Mouse (Mus musculus): ENCODE measurements around the gene Pxylp1.
"Not testable (repeated sequence)": the region's sequence is repeated elsewhere in the genome, so short reads cannot be mapped to it uniquely, and the experiment has no call there.

The Pxylp1 gene

DNA sequence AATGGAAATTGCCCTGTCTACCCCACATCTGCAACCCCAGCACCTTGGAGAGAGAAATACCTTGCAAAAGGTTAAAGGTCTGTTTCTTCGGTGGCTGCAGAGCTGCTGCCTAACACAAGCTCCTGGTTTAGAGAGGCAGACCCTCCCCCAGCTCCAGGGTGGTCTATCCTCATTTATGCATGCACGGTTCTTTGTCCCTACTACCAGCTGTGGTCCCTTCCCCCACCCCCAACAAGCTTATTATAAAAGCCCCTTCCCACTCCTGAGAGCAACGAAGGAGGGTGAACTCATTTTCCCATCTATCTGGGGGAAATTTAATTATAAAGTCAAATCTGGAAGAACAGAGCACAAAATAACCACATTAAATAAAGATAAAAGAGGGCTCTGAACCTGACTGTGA, at the start of gene Pxylp1:
Gene Pxylp1, minus strand, starts transcription at position 124 of the 400 bp plus-strand sequence.
- no peak for DNase-seq (ENCODE audit: low spot score)

DNA sequence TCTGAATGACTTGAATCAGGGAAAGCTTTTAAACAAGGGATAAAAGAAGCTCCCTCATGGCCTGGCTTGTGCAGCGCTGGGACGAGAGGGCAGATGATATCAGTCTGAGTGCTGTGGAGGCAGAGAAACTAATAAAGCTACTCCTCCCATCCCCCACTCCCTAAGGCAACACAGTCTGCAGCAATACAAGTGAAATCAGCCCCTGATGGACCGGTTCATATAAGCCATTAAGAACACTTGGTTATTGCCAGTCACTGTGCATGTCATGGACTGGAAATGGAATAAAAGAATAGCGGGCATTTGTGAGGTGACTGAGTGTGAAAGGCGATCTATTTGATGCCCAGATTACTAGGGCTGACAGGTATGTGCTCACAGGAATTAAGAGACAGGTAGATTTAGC, 46.4 kb upstream of the Pxylp1 start:
- DNase-seq (ENCODE audit: low spot score) = no peak

DNA sequence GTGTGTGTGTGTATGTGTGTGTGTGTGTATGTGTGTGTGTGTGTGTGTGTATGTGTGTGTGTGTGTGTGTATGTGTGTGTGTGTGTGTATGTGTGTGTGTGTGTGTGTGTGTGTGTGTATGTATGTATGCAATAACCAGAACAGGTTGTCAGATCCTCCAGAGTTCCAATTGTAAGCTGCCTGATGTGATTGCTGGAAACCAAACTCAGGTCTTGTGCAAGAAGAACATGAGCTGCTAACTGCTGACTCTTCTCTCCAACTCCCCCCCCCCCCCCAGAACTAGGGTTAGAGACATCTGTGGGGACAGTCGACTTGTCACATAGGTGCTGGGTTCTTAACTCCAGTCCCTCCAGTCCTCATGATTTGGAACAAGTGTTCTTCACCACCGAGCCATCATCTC, 44.0 kb upstream of the Pxylp1 start:
- not testable (repeated sequence) for DNase-seq (ENCODE audit: low spot score)

DNA sequence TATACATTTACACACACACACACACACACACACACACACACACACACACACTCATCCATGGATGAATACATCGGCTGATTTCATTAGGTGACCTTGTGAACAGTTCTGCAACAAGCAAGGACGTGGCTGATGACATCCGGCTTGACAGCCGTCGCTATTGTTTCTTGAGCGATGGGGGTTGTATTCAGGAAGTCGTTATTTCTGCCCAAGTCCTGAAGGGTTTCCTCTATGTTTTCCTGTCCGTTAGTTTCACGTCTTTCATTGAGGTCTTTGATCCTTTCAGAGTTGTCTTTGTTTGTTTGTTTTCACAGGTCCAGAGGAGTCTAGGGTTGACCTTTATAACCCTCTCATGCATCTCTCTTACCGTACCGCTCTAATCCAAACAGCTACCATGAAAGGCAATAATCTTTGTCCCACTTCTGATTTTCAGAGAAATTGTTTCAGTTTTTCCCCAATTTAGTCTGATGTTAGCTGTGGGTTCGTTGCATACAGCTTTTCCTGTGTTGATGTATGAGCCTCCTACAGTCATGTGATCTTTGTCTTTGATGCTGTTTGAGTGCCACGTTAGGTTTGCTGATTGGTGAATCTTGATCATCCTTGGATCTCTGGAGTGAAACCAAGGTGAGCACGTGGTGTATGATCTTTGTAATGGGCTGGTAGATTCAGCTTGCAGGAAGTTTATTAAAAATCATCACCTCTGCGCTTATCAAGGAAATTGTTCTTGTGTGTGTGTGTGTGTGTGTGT, 43.3 kb upstream of the Pxylp1 start:
- peak; percentile 90 for DNase-seq (ENCODE audit: low spot score)

DNA sequence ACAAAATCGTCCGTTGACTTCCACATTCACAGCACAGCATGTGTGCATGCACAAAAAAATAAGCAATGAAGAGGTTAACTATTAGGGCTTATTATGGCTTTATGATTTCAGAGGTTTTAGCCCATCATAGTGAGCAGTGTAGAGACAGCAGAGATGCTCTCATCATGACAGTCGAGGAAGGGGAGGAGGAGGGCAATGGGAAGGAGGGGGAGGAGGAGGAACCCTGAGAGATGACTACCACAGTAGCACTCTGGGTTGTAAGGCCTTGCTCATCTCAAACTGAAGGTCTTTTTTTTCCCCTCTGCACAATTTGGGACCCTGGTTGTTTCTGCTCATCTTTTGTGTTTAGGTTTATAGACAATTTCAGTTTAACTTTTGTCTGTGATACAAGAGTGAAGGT, 42.3 kb upstream of the Pxylp1 start:
- peak; percentile 30 for DNase-seq (ENCODE audit: low spot score)

DNA sequence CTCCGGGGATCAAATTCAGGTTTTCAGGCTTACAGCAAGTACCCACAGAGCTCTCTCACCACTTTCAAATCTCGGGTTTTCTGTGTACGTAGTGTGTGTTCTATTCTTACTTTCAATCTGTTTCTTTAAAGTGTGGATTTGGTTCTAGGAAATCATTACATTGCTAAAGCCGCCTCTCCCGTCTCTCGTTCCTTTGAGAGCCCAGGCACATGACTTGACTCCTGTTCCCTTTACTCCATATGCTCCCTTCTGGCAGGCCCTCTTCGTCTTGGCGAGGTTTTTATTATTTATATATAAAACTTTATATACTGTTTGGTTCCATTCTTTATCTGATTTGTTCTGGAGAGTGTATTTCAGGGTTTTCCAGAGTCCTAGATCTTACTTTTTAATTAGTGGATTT, 40.3 kb upstream of the Pxylp1 start:
- no peak for DNase-seq (ENCODE audit: low spot score)

DNA sequence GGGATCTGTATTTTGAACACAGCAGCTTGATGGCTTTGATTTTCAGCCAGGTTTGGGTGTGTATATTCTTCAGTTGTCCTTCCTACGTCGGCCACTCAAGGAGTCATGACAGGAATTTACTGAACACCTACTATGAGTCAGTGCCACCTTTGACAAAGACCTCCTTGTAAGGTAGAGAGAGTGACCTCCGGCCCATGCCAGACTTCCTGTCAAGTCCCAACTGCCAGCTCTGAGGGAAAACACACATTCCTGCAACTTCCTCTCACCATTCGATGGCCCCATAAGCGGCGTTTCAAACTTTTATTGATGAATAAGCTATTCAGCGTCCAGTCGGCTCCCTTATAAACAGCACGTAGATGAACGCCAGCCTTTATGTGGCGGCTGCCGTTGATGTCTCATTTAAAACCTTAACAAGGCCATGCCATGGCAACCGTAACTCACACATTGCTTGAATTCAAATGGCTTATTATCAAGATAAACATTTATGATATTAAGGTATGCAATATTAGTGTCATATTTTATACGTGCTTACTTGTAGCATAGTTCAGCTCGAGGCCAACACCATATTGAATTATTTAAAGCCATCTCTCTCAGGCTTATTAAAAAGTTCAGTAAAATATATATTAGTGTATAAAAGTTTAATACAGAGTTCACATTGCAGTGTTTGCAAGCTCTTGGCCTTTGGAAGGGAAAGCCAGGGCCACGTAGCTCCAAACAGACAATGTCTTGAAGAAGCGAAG, 31.3 kb upstream of the Pxylp1 start:
- no peak for DNase-seq (ENCODE audit: low spot score)

DNA sequence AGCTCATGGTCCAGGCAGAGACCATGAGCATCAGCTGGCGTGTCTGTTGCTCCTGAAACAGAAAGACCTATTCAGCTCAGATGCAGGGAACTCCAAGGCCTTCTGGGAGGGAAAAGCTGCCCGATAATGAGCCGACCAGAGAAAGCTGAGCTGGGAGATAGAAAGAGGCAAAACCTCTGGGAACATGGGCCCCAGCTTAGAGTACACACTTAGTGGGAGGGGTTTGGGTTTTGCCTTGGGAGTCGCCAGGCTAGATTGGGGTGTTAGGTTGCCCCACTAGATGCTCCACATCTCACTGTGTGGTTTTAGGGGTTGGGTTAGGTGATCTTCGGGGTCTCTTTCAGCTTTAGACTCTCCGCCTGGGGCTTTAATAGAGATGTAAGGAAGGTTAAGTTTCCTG, 30.6 kb upstream of the Pxylp1 start:
- no peak for DNase-seq (ENCODE audit: low spot score)

DNA sequence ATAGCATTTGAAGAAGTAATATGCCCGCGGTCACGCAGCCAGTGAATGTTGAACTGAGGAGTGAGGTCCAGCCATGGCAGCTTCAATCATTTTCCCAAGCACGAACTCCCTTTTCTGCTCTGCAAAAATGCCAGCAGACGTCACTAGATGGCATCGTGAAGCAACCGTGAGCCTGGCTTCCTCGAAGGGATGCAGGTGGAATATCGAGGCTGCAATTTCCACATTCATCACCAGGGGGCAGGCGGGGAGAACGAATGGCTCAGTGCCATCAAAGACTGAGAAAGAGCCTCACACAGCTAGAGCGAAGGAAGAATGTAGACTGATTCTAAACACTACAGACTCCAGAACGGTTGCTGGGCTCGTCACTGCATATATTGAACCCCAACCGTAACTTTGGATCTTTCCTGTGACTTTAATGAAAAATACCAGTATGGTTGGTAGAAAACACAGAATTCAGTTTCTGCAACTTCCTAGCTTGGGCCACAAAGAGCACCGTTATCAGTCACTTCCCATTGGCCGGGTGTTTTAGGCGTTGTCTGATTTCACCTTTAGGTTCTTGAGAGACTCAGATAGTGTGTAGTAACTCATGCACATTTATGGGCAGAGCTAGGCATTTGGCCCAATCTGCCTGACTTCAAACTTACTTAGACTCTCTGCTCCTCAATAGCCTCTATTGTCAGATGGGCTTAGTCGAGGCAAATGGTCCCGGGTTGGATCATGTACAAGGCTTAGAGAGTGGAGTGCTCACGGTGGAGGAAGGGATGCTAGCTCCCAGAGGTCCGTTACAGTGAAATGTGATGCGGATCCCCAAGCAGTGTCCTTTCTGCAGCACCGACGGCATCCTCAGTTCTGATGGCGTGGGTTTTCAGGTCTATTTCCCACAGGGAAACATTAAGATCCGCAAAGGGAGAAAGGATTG, 24.4 kb upstream of the Pxylp1 start:
- DNase-seq (ENCODE audit: low spot score) = peak; percentile 93

DNA sequence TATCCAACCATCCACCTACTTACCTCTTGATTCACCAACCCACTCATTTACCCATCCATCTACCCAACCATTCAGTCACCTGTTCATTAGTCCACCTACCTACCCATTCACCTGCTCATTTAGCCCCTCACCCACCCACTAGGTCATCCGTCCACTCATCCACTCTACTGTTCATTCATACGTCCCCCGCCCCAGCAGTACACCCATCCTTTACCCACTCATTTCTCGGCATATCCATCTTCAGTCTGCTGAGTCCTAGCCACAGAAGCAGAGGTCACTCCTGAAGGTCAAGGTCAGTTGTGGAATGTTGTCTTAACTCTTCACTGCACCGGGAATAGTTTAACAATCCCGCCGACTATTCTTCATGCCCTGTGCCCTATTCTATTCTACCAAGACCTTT, 23.6 kb upstream of the Pxylp1 start:
- no peak for DNase-seq (ENCODE audit: low spot score)

DNA sequence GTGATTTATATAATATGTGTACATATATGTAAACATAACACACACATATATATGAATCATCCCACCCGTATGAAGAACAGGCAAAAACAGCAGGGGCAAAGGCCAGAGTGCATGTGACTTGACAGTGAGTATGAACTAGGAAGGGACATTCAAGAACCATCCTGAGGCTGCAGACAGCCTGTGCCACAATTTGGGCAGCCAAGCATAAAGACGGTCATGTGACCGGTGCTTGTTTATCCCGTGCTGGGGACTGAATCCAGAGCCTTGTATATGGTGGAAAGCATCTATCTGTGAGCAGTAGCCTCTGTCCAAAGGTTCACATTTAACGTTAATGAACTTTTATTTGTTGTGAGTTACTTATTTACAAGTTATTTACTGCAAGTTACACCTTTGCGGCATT, 22.4 kb upstream of the Pxylp1 start:
- no peak for DNase-seq (ENCODE audit: low spot score)

DNA sequence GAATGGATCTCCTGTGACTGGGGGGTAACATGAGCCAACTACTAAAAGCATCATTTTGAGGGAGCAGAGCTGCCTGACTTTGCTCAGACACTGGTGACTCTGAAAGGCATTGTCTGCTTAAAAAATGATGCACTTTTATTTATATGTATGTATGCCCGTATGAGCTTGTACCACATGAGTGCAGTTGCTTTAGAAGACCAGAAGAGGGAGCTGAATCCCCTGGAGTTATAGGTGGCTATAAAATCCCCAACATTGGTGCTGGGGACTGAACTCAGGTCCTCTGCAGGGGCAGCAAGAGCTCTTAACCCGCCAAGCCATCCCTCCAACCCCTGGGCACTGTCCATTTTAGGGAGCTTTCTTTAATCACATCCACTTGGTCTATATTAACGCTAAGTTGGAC, 21.5 kb upstream of the Pxylp1 start:
- DNase-seq (ENCODE audit: low spot score) = no peak

DNA sequence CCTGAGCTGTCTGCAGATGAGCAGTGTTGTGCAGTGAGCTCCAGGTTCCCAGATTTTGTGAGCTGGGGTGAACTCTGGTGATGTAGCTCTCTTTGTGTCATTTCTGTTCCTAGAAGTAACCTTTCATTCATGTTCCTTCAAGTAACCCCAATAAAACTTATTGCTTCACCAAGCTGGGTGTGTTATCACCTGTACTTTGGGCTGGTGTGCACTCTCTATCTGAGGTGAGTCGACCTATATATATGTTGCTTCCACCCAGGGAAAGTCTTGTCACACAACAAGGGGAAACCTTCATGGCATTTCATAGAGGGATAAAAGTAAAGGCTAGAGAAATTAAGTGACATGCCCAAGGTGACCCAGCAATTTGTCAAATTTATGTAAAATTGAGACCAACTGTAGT, 17.0 kb upstream of the Pxylp1 start:
- no peak for DNase-seq (ENCODE audit: low spot score)

DNA sequence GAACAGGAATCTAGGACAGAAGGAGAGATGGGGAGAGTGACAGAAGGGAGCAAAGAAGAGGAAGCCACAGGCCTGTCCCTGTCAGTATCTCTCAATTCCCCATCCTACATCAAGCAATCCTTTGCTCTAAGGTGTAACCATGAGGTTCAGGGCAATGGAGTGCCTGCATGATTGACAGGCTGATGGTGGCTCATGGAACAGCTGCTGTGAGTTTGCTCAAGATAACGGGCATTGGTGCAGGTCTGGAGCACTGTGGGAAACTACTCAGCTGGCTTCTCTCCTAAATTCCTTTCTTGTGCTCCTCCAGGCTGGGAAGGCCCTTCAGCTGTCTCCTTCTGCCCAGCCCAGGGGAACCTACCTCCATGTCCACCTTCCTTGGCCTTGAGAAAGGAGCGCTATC, 16.3 kb upstream of the Pxylp1 start:
- no peak for DNase-seq (ENCODE audit: low spot score)

DNA sequence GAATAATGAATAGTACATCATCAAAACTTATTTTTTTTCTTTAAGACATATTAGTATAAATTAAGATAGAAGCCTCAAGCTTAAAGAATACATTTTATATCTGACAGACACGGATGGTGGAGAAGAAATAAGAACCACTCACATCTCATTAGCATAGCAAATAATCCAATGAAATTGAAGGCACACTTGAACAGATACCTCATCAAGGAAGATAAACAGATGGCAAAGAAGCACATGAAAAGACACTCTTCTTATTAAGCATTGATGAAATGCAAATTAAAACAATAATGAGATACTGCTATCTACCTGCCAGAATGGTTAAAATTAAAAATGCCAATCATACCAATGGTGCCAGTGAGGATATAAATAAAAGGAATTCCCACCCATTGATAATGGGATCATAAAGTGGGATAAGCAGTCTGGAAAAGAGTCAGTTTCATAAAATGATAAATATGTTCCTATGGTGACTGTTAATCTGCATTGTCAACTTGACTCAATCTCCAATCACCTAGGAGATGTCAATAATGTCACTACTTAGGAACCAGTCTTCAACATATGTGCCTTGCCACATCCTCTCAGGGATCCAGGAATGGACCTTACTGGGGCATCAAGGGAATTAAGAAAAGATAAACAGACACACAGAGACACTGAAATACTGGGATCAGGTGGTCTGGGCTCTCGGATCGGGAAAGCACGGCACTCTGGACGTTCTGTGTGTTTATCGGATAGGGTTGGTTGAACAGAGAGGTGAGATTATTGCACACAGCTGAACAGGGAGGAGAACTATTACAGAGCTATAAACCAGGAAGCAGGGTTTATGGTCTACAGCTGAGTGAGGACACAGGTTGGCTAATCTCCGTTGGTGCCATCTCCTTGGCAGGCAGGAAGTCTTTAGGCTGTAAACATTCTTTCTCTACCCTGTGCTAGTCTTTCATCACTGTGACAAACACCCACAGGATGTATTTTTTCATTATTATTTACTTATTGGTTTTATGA, 12.2 kb upstream of the Pxylp1 start:
- no peak for DNase-seq (ENCODE audit: low spot score)

DNA sequence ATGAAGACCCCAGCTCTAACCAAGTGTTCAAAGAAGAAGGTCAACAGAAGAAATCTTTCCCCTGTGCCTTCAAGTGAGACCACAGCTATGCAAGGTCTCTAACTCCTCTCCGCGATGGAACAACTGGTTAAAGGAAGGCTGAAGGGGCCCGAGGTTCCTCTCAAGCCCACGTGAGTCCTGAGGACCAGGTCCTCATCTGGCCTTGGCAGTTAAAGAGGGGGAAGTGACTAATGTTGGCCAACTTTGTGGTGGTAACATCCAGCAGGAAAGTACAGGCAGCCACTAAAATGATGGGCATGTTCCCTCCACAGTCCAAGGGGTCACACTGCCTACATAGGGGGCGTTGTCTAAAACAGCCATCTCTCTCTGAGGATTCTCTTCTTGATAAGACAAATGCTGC, 7.2 kb upstream of the Pxylp1 start:
- DNase-seq (ENCODE audit: low spot score) = no peak

DNA sequence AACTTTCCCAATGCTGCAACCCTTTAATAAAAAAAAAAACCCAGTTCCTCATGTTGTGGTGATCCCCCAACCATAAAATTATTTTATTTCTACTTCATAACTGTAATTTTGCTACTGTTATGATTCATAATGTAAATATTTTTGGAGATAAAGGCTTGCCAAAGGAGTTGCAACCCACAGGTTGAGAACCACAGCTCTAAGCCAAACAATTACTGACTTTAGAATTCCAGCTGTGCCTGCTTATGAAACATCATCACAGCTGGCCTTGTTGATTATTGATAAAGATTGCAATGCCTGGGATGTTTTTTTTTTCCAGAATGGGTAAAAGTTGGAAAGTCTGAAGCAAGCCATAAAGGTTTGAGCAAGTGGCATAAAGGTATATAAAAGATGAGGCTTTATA, 6.5 kb upstream of the Pxylp1 start:
- no peak for DNase-seq (ENCODE audit: low spot score)

DNA sequence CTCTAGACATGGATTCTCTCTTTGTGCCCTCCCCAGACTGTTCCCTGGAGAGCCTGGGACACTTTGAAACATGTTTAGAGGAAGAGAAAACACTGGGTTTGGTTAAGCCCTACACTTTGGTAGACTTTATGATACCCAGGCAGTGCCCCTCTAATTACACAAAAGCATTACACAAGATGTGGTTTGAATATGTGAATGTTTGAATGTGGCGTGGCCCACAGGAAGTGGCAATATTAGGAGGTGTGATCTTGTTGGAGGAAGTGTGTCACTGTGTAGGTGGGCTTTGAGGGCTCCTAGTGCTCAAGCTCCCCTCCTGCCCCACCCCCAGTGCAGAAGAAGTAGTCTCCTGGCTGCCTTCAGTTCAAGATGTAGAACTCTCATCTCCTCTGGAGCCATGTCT, 4.2 kb upstream of the Pxylp1 start:
- DNase-seq (ENCODE audit: low spot score) = peak; percentile 32

DNA sequence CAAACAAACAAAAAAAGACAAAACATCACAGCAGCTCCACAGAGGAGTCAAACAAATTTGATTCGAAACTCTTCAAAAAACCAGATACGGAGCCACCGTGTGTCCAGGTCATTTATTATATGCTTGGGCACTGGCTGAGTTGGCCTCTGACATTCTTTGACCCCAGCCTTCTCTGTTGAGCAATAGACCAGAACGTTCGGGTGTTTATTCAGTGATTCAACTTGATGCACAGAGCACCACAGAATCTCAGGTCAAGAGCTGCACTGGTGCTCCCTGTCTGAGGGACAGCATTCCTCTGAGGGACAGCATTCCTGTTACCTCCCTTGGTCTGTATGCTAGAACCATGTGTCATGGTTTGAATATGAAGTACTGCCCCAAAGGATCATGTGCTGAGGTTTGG, 1.1 kb upstream of the Pxylp1 start:
- DNase-seq (ENCODE audit: low spot score) = no peak

DNA sequence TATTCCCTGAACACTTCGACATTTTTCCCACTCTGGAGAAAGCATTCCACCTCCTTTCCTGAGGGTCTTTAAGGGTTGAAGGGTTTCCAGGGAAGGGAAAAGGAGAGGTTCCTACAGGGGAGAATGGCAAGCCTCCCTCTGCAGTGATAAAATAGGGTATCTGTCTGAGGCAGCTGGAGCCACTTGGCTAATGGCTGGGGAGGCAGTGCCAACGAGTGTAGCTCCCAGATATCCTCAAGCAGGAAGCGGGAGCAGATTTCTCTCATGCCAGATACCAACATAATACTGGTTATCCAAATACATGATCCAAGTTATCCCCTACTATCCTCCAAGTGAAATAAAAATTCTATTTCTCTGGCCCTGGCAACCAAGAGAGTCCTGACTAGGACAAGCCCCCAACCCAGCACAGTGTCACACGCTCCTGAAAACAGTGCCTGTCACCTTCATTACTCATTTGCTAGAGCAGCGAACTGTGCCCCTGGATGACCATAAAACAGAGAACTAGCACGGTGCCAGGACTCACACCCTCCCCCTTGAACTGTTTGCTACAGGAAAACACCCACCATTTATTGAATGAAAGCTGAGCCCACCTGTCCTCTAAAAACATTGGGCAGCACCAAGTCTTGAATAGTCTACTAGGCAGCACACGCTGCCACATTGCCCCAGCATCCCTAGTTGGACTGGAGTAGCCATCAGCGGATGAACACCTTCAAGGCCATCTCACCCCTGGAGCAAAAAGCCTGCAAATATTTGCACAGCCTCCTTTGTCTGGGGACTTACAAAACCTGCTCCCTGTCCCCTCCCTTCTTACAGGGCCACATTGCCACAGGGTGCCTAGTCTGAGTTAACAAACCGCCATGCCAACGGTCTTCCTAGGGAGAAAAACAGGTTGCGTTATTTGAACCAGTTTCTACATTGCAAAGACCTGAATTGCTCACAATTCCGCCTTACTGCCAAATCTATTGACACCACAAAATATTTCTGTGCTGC, 833 bp downstream of the Pxylp1 start:
- DNase-seq (ENCODE audit: low spot score) = no peak

Measured in T-cell, adult 2 months (primary cell).